Mouse (Mus musculus) erythroblast, embryonic 14.5 days (primary cell): ENCODE measurements around the gene Gm4924.

Source experiments
- GATA1 ChIP-seq: IDR thresholded peaks from 2 replicates; pipeline ENCODE4 v1.6.1; 2012; ENCODE audit warnings: low read length, inconsistent platforms, mixed read lengths
- TAL1 ChIP-seq: IDR thresholded peaks from 3 replicates; pipeline ENCODE4 v1.6.1; 2012; ENCODE audit warnings: low read length, inconsistent platforms, mixed read lengths

- no peak for TF ChIP-seq GATA1
- TF ChIP-seq TAL1: no peak
Observed at GRCm38 (mm10) chr10:82409511-82409910, 55.5 kb downstream of the Gm4924 start.
